Mouse (Mus musculus) embryo, embryonic 10.5 days (tissue): ENCODE results near the gene Olfm1.

Source experiments
- DNase-seq: peaks from one replicate; pipeline ENCODE4 v3.0.0-alpha.2; 2015; ENCODE audit warnings: low spot score

Gene Olfm1

DNA sequence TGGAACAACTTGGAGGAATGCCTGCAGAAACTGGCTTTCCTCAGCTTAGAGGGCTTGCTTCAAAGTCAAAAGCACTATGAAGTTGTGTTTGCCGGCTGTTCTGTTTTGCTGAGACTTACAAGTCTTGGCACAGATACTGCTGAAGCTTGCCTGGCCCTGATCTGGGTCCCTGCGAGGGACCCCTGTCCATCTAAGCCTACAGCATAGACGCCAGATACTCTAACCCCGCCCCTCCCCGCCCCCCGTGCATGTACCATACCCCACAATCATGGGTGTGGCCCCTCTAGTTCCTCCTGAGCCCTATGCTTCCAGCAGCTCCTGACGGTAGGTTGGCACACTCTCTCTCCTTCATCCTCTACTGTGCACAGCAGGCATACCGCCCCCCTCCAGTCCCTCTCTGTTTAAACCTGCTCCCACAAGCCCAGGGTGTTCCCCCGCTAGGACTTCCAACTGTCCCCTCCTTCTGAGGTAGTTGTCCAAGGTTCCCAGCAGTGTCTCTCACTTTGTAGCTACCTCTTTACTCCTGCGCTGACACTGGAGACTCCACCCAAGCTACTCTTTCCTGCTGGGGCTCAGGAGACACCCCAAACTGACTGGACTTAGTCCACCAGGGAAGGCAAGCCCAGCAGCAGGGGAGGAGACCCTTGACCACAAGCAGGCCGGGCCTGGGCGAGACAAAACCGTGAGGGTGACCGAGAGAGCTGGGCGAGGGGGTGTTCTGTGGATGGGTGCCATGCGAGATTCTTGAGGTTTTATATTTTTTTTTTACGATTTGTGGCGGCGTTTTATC is 12.1 kb downstream of the Olfm1 start:
- DNase-seq = no peak

- peak; percentile 86 for DNase-seq
Observed at GRCm38 (mm10) chr2:28205467-28205805, 12.6 kb downstream of the Olfm1 start.

- DNase-seq = peak; percentile 59
Observed at GRCm38 (mm10) chr2:28205870-28206421, 13.2 kb downstream of the Olfm1 start.

GRCm38 (mm10) chr2:28206472-28206871 is 13.7 kb downstream of the Olfm1 start:
- DNase-seq = peak; percentile 41

GRCm38 (mm10) chr2:28207200-28207750 is 14.5 kb downstream of the Olfm1 start:
- no peak for DNase-seq

DNA sequence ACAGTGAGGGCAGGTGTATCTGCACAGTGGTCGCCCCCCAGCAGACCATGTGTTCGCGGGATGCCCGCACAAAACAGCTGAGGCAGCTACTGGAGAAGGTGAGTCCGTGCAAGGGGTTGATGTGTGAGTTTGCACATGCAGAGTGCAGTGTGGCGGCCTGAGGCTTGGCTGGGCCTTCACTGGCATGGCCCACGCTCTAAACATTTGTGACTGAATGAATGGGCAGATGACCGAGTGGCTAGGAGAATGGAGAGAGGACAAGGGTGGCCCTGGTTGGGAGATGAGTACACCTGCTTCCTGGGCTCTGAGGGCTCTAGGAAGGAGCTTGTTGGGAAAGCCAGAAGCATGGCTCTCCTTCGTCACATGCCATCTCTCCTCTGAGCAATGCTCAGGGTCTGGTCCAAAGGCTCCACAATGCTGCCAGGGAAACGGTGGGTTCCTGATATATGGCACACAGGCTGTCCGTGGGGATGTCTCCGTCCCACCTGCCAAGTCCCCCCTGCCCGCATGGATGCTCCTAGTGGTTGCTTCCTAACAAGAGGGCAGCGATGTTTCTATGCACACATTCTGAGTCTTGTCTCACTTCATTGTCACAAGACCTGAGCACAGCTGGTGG is 15.4 kb downstream of the Olfm1 start:
- DNase-seq = no peak

DNA sequence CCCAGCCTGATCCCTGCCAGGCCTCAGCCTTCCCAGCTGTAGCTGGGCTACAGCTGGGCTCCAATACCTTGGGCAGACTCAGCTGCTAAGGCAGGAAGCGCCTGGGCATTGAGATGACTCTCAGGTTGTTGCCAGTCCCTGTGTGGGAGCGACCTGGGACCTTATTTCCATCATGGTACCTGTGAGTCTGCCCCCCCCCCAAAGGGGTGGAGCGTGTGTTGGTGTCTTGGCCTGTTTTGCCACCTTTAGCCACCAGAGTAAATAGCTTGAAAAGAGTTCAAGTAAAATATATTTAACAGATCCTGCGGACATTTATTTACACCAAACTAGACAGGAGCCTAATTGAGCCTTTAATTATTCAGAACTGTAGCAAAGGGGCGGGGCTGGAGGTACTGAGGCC is 16.4 kb downstream of the Olfm1 start:
- no peak for DNase-seq

DNA sequence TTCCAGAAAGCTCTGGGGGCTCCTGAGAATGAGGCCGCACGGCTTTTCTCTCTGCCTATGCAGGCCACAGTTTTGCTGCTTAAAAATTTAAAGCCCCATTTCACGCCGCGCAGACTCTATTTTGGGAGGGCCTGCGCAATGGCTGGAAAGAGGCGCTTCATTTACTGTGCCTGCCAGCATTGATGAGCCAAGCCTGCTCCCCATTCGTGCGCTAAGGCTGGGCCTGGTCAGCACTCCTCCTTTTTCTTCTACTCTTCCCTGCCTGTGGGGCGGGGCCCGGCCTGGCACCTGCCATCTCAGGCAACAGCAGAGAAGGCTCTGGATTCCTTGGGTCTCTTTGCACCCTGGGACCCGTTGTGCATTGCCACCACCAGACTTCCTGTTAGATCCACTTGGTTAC is 16.9 kb downstream of the Olfm1 start:
- no peak for DNase-seq

DNA sequence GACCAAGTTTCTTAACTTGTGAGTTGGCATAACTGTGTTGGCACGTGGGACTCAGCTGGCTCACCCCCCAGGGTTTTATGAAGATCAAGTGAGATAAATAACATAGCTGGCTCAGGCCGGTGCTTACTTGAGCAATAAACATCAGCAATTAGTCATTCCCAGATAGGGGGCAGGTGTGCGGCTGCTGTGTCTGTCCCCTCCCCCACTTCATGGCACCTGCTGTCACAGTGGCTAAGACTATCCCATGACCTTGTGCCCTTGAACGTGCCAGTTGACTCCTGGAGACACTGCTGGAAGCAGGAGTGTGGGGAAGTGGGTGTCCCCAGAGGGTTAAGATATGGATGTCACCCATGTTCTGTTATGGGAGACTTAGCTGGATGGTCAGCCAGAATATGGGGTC is 17.5 kb downstream of the Olfm1 start:
- no peak for DNase-seq

DNA sequence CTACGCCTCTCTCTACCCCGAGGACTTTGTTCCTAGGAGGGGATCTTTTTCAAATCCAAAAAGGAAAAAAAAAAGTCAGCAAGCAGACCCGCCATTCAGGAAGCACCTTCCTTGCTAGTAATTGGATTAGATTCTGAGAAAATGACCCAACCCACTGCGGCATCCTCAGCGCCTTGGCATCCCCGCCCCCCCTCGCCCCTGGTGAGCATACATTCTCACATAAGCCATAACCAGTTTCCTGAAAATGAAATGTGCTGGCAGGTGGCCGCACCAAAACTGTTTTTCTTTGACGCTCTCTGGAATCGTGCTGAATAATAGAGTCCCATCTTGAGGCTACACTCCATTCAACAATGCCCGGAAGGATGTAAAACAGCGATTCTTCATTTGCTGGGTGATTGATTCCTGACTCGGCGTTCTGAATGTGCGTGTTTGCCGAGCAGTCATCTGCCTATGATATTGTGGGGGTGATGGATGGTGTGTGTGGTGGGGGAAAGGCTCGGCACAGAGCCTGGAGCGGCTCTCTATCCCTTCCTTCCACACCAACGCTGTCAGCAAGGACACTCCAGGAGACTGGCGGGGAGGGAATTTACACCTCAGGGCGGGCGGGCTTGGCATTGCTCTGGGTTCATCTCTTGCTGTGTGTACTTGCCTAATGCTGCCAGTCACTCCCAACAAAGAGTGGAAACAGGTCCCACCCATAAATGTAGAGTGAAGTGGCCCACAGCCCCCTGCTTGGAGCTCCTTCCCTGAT is 18.9 kb downstream of the Olfm1 start:
- DNase-seq = no peak

DNA sequence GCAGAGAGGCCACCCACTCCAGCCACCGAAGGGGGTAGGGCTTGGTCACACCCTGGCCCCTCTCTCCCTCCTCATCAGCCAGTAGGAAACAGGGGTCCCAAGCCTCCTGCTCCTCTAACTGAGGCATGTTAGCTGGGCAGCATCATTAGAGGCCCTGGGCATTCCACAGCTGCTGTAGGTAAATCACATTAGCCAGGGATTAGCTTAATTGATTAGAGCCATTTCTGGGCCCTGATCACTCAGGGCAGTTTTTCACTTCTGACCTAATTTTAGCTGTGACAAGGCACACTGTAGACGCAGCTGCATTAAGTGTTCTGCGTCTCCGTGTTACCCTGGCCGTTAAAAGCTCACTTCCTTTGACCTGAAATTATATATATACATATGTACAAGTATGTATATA is 20.1 kb downstream of the Olfm1 start:
- no peak for DNase-seq

DNA sequence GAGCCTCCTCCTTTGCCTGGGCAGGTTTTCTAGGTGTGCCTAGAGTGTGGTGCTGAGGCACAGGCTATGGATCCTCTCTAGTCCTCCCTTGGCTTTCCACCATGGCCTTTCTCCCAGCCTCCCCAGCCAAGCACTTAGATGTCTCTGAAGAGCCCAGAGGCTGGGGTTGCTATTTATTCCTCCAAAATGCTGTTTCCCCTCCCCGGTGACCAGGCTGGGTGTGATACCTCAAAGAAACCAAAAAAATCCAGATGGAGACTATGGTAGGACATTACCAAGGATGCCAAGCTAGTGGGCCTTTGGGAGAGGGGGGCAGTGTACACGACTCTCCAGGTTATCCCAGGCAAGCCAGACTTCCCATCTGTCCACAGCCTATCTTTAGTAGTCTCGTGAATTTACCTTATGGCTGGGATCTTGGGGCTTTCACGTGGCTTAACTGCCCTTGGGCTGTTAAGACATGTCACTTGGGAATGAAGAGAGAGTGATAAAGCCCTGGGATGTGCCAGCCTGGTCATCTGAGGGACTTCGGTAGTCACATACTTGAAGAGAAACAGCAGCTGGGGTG is 23.5 kb downstream of the Olfm1 start:
- no peak for DNase-seq

- DNase-seq = no peak
Observed at GRCm38 (mm10) chr2:28217783-28218182, 25.0 kb downstream of the Olfm1 start.

DNA sequence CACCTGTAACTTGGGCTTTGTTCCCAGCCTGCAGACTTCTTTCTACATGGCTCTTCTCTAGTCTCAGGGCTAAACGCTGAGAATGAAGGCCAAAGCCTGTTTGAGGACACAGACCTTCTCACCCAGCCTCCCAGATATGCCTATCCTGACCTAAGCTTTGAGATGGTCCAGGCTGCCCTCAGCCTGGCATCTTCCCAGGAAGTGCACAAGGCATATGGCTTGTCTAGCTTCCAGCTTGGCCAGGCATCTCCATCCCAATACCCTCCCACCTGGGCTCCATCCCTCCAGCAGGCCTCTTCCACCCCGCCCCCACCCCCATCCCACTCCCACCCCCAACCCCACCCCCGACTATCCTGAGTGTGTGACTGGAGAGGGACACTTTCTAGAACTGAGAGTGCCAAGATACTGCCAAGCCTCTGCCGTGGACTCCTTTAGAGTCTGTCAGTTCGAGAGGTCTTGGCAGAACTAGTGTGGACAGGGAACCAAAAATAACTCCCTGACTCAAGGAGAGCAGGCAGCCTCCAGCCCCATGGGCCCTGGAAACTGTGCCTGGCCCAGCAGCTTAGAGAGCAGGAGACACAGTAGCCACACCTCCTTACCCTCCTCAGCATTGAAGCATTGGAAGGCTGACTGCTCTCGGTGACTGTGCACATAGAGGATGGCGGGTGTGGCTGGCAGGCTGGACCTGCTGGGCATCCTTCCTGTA is 26.0 kb downstream of the Olfm1 start:
- DNase-seq = no peak

DNA sequence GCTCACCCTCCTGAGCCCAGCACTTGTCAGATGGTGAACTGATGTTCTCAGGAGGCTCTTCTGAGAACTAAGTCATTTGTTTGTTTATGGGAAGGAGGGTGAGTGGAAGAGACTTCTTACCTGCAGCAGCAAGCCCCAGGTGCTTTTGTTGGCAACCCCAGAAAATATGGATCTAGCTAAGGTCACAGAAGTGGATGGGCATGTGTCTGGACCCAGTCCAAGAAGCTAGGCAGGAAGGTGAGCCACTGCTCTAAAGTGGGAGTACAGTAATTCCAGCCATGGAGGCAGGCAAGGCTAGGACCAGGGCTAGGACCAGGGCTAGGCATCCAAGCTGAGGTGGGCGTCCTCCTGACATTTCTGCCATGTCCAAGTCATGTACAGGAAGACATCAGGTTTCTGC is 26.8 kb downstream of the Olfm1 start:
- DNase-seq = no peak

- no peak for DNase-seq
Observed at GRCm38 (mm10) chr2:28221803-28222202, 29.0 kb downstream of the Olfm1 start.

DNA sequence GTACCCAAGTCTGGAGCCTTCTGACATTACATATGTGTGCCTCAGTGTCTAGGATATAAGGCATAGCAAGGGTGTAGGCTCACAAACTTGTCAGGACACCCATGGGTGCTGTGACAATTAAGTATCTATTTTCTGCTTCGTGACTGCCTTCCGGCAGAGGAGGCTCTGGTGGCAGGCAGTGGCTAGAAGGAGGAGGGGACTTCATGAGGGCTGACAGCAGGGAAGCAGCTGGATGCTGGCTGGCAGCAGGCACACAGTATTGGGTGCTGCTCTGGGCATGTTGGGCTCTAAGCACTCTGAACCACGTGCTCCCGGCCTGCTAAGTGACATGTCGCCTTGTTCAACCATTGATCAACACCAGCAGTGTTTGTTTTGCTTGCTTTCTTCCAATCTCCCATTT is 32.0 kb downstream of the Olfm1 start:
- DNase-seq = no peak

- DNase-seq = no peak
Observed at GRCm38 (mm10) chr2:28225906-28226305, 33.1 kb downstream of the Olfm1 start.

DNA sequence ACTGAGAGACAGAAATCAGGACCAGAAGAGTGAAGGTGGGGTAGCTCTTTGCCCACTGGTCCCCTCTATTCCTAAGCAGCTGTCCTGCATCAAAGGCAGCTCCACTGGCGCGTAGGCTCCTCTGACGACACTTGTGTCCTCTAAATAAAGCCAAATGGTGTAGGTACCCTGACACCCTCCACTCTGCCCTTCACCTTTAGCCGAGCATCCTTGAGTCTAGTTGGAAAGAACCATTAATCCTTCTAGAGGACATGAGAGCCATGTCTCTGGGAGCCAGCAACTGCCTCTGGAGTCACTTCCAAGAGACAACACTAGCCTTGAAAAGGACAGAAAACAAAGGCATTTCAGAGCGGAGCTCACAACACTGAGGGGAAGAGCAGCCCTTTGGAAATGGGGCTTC is 34.2 kb downstream of the Olfm1 start:
- no peak for DNase-seq

DNA sequence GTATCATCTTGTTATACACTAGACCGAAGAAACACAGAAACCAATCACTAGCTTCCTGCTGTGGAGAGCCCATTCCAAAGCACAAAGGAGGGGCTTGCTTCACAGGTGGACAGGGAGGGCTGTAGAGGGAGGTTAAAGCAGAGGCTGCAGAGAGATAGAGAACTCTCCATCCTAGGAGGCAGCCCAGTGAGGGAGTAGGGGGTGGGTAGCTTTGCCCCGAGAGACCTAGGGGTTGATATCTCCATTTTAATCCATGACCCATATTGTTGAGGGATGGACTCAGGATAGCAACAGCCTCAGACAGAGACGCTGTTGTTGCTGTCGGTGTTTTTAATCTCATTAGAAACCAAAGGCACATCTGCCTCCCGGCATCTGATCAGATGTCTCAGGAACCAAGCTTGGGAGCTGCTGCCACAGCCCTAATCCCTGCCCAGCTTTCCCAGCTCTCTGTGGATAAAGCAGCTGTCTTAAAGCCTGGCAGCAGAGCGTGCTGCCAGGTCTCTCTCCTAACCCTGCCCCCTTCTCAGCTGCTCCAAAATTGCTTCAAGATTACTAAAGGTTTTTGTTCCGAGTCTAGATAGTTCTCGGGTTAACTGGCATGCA is 34.9 kb downstream of the Olfm1 start:
- DNase-seq = no peak

- DNase-seq = no peak
Observed at GRCm38 (mm10) chr2:28228364-28228763, 35.6 kb downstream of the Olfm1 start.
